Mouse (Mus musculus): Measurements from ENCODE around the gene Commd4.

Commd4 gene

GRCm38 (mm10) chr9:57141417-57142353, 16.4 kb downstream of the Commd4 start:
- WGBS = 89% methylated on average over 17 of the region's 17 CpGs

- 86% methylated on average over 5 of the region's 5 CpGs for WGBS
Measured at GRCm38 (mm10) chr9:57139571-57139970, 18.6 kb downstream of the Commd4 start.

- 95% methylated on average over 9 of the region's 9 CpGs for WGBS
Measured at GRCm38 (mm10) chr9:57139110-57139509, 19.0 kb downstream of the Commd4 start.

GRCm38 (mm10) chr9:57138507-57138906, 19.6 kb downstream of the Commd4 start:
- 85% methylated on average over 6 of the region's 6 CpGs for WGBS

GRCm38 (mm10) chr9:57137777-57138176, 20.4 kb downstream of the Commd4 start:
- 93% methylated on average over 9 of the region's 9 CpGs for WGBS

GRCm38 (mm10) chr9:57137246-57137645, 20.9 kb downstream of the Commd4 start:
- 81% methylated on average over 6 of the region's 6 CpGs for WGBS

GRCm38 (mm10) chr9:57130577-57131433, 27.3 kb downstream of the Commd4 start, which contains the start of gene Man2c1:
Gene Man2c1, plus strand, starts transcription at chr9:57130690.
- WGBS = under 1% methylated on average over 58 of the region's 58 CpGs

- 84% methylated on average over 13 of the region's 13 CpGs for WGBS
Measured at GRCm38 (mm10) chr9:57117261-57117755, 40.8 kb downstream of the Commd4 start.
